Mouse (Mus musculus) intestine, postnatal 0 days (tissue): Measurements from ENCODE around the gene Sh3tc1. TPM values are rescaled to one million over a fixed set of nuclear protein-coding genes. Genes with fewer than 3 reads are reported as not detected.
A peak's percentile ranks its signal among the peaks of the same experiment; 100 is the strongest.

Source experiments
- ATAC-seq: fragments of 200-750 bp; cut with Nextera tagmentation; 2 replicates; pipeline ENCODE4 v1.8.0; 2017; ENCODE audit warnings: mild to moderate bottlenecking, moderate TSS enrichment, moderate library complexity
- H3K27ac ChIP-seq: fragments of 300-500 bp; sonication (generic); 2 replicates; pipeline ENCODE4 v1.5.1; 2014; ENCODE audit warnings: mild to moderate bottlenecking, low read depth, low read length, moderate library complexity
- H3K27me3 ChIP-seq: fragments of 300-500 bp; sonication (generic); replicated peaks from 2 replicates; pipeline ENCODE4 v1.6.1; 2014; ENCODE audit warnings: low read length, mixed read lengths; ENCODE audit not compliant: control insufficient read depth, insufficient read depth
- H3K36me3 ChIP-seq: fragments of 300-500 bp; sonication (generic); 2 replicates; pipeline ENCODE4 v1.6.1; 2014; ENCODE audit warnings: mild to moderate bottlenecking, moderate library complexity; ENCODE audit not compliant: control insufficient read depth, insufficient read depth
- H3K4me1 ChIP-seq: fragments of 300-500 bp; sonication (generic); replicated peaks from 2 replicates; pipeline ENCODE4 v1.6.1; 2014; ENCODE audit warnings: antibody characterized with exemption, low read length, mixed read lengths; ENCODE audit not compliant: control insufficient read depth, insufficient read depth
- H3K4me2 ChIP-seq: fragments of 300-500 bp; sonication (generic); replicated peaks from 2 replicates; pipeline ENCODE4 v1.6.1; 2014; ENCODE audit warnings: low read depth, mild to moderate bottlenecking, moderate library complexity
- H3K4me3 ChIP-seq: fragments of 300-500 bp; sonication (generic); 2 replicates; pipeline ENCODE4 v1.5.1; 2014; ENCODE audit warnings: low read depth, low read length
- H3K9ac ChIP-seq: fragments of 300-500 bp; sonication (generic); 2 replicates; pipeline ENCODE4 v1.6.1; 2014; ENCODE audit warnings: mild to moderate bottlenecking, low read depth, low read length
- H3K9me3 ChIP-seq: fragments of 300-500 bp; sonication (generic); 2 replicates; pipeline ENCODE4 v1.6.1; 2016; ENCODE audit warnings: mixed run types; ENCODE audit not compliant: control insufficient read depth
- CTCF ChIP-seq: sonication (generic); IDR thresholded peaks from 2 replicates; pipeline ENCODE4 v1.5.1; 2016; ENCODE audit warnings: low read depth, mild to moderate bottlenecking, control low read depth, antibody characterized with exemption, moderate library complexity
- WGBS: fragments of 180-500 bp; shearing (Covaris S2); extraction: QIAGEN DNeasy Blood & Tissue Kit; methylation state at CpG from one replicate; pipeline ENCODE4 v1.1.7; 2014; 5-methylcytosine and 5-hydroxymethylcytosine counted together
- polyA plus RNA-seq: library from polyadenylated mRNA; unstranded; fragments of >200 nt; fragmentation: Nextera tagmentation; extraction: Ambion mirVana; gene quantifications from 2 replicates; pipeline ENCODE4 v1.2.1, GENCODE M21; 2015

Gene Sh3tc1
- polyA plus RNA-seq, 1 experiment from 2014 or later, result 18.3 TPM

DNA sequence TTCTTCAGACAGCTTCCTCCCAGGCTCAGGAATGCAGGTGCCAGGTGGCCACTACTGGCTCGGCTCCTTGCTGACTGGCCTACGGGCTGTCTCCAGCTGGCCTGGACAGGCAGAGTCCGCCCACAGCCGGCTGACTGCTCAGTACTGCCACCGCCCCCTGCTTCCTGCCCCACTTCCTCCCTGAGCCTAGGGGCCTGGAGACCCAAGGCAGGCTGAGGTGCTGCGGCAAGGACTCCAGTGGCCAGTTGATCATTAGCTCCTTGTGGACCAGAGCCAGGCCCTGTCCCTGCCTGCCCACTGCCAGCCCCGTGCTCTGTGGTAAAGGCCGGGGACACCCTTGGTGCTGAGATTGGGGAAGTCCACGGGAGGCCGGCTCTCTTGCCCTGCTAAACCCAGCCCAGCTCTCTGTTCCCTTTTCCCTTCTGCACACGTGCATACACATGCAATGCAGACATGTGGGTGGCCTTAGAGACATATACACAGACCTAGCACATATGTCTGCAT lies 10.8 kb downstream of the Sh3tc1 start:
- 25% methylated on average over 11 of the region's 11 CpGs for WGBS
- no peaks in the 10 kb centered on the region for H3K9me3 ChIP-seq
- peak; percentile 57 for ATAC-seq
- peak overlapping the region; percentile 16 for H3K4me3 ChIP-seq
- no peaks in the 10 kb centered on the region for H3K27me3 ChIP-seq
- H3K27ac ChIP-seq, result peak overlapping the region; percentile 75
- H3K36me3 ChIP-seq, result 0 out of 2 replicates have a peak, but pooled peaks cover 5% of the 10 kb centered on the region
- peak overlapping the region; percentile 40 for H3K4me2 ChIP-seq
- peak overlapping the region; percentile 40 for H3K9ac ChIP-seq
- H3K4me1 ChIP-seq, result 0 out of 2 replicates have a peak, but pooled peaks cover 3% of the 10 kb centered on the region
- no peak for TF ChIP-seq CTCF

GRCm38 (mm10) chr5:35728344-35728956 lies 11.3 kb downstream of the Sh3tc1 start:
- H3K27me3 ChIP-seq, result no peaks in the 10 kb centered on the region
- 71% methylated on average over 12 of the region's 12 CpGs for WGBS
- ATAC-seq, result no peak
- H3K9me3 ChIP-seq, result no peaks in the 10 kb centered on the region
- peak overlapping the region; percentile 40 for H3K4me2 ChIP-seq
- H3K4me1 ChIP-seq, result 0 out of 2 replicates have a peak, but pooled peaks cover 3% of the 10 kb centered on the region
- TF ChIP-seq CTCF, result no peak
- H3K4me3 ChIP-seq, result peak overlapping the region; percentile 16
- 0 out of 2 replicates have a peak, but pooled peaks cover 7% of the 10 kb centered on the region for H3K36me3 ChIP-seq
- peak overlapping the region; percentile 75 for H3K27ac ChIP-seq
- H3K9ac ChIP-seq, result peak overlapping the region; percentile 34; the same call in 1 of the 2 replicates

- H3K36me3 ChIP-seq, result peaks cover 17% of the 10 kb centered on the region
Observed at GRCm38 (mm10) chr5:35727447-35727846, 12.3 kb downstream of the Sh3tc1 start.

GRCm38 (mm10) chr5:35725840-35726239 lies 13.9 kb downstream of the Sh3tc1 start:
- ATAC-seq, result no peak
- H3K27ac ChIP-seq, result no peak overlapping the region
- no peaks in the 10 kb centered on the region for H3K4me1 ChIP-seq
- no peaks in the 10 kb centered on the region for H3K27me3 ChIP-seq
- no peak overlapping the region for H3K4me3 ChIP-seq
- H3K9me3 ChIP-seq, result no peaks in the 10 kb centered on the region
- no peak overlapping the region for H3K9ac ChIP-seq
- 80% methylated on average over 3 of the region's 3 CpGs for WGBS
- no peak overlapping the region for H3K4me2 ChIP-seq
- H3K36me3 ChIP-seq, result peaks cover 32% of the 10 kb centered on the region
- no peak for TF ChIP-seq CTCF

More at GRCm38 (mm10) chr5:35727447-35727846, 12.3 kb downstream of the Sh3tc1 start:
- no peak for ATAC-seq
- no peak overlapping the region for H3K4me3 ChIP-seq
- 0 out of 2 replicates have a peak, but pooled peaks cover 3% of the 10 kb centered on the region for H3K4me1 ChIP-seq
- H3K27ac ChIP-seq, result no peak overlapping the region
- no peak overlapping the region for H3K9ac ChIP-seq
- no peaks in the 10 kb centered on the region for H3K9me3 ChIP-seq
- H3K4me2 ChIP-seq, result peak overlapping the region; percentile 40; the same call in 1 of the 2 replicates
- no peaks in the 10 kb centered on the region for H3K27me3 ChIP-seq
- TF ChIP-seq CTCF, result peak; percentile 45; the same call in 1 of the 2 replicates
- 92% methylated on average over 5 of the region's 5 CpGs for WGBS

DNA sequence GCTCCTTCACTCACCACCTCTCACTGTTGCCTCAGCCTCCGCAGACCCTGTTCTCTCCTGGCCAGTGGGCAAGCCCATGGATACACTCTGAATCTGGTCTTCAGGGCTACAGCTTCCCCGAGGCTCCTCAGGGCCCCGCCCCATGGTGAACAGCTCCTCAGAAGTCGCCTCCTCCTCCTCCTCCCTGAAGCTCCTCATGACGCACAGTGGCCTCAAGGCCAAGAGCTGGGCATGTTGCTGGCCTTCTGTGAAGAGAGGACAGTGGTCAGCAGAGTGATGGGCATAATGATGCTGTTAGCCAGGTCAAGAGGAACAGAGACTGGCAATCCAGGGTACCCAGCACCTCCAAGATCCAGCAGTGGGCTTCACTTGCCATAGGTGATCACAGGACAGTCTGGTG lies 15.9 kb downstream of the Sh3tc1 start:
- Histone ChIP-seq H3K4me2 (no peak overlapping the region), H3K9ac (no peak overlapping the region), H3K27ac (no peak overlapping the region), H3K27me3 (no peaks in the 10 kb centered on the region), H3K9me3 (no peaks in the 10 kb centered on the region), H3K4me1 (peaks cover 2% of the 10 kb centered on the region; the same call in 1 of the 2 replicates), H3K4me3 (no peak overlapping the region), H3K36me3 (peaks cover 41% of the 10 kb centered on the region)
- 51% methylated on average over 5 of the region's 5 CpGs for WGBS
- no peak for TF ChIP-seq CTCF
- no peak for ATAC-seq

GRCm38 (mm10) chr5:35722654-35723053 lies 17.1 kb downstream of the Sh3tc1 start:
- Histone ChIP-seq H3K9ac (no peak overlapping the region), H3K27me3 (no peaks in the 10 kb centered on the region), H3K27ac (no peak overlapping the region), H3K4me3 (no peak overlapping the region), H3K9me3 (no peaks in the 10 kb centered on the region), H3K36me3 (peaks cover 43% of the 10 kb centered on the region), H3K4me2 (no peak overlapping the region), H3K4me1 (peaks cover 9% of the 10 kb centered on the region)
- ATAC-seq, result no peak
- no peak for TF ChIP-seq CTCF
- WGBS, result 35% methylated on average over 2 of the region's 2 CpGs
